Mouse (Mus musculus) hindbrain, embryonic 14.5 days (tissue): ENCODE results near the gene Esrrg. TPM values are rescaled to one million over a fixed set of nuclear protein-coding genes. Genes with fewer than 3 reads are reported as not detected.

ENCODE experiments used
- ATAC-seq: fragments of 200-750 bp; cut with Nextera tagmentation; 2 replicates; pipeline ENCODE4 v1.8.0; 2017; ENCODE audit warnings: moderate number of reproducible peaks, mild to moderate bottlenecking, moderate TSS enrichment, moderate library complexity; ENCODE audit not compliant: low FRiP score
- DNase-seq: peaks from one replicate; pipeline ENCODE4 v3.0.0-alpha.2; 2015; ENCODE audit warnings: low spot score
- H3K27ac ChIP-seq: fragments of 300-500 bp; sonication (generic); 2 replicates; pipeline ENCODE4 v1.5.1; 2014; ENCODE audit warnings: mild to moderate bottlenecking, moderate library complexity
- H3K27me3 ChIP-seq: fragments of 300-500 bp; sonication (generic); 2 replicates; pipeline ENCODE4 v1.6.1; 2014; ENCODE audit warnings: mild to moderate bottlenecking, low read length, mixed read lengths; ENCODE audit not compliant: control insufficient read depth, insufficient read depth
- H3K36me3 ChIP-seq: fragments of 300-500 bp; sonication (generic); replicated peaks from 2 replicates; pipeline ENCODE4 v1.6.1; 2014; ENCODE audit not compliant: control insufficient read depth, insufficient read depth
- H3K4me1 ChIP-seq: fragments of 300-500 bp; sonication (generic); replicated peaks from 2 replicates; pipeline ENCODE4 v1.6.1; 2014; ENCODE audit warnings: antibody characterized with exemption, low read length, mixed read lengths; ENCODE audit not compliant: control insufficient read depth, insufficient read depth
- H3K4me2 ChIP-seq: fragments of 300-500 bp; sonication (generic); replicated peaks from 2 replicates; pipeline ENCODE4 v1.6.1; 2014; ENCODE audit warnings: mild to moderate bottlenecking, moderate library complexity
- H3K4me3 ChIP-seq: fragments of 300-500 bp; sonication (generic); replicated peaks from 2 replicates; pipeline ENCODE4 v1.5.1; 2014; ENCODE audit warnings: mild to moderate bottlenecking, low read length
- H3K9ac ChIP-seq: fragments of 300-500 bp; sonication (generic); 2 replicates; pipeline ENCODE4 v1.6.1; 2014
- H3K9me3 ChIP-seq: fragments of 300-500 bp; sonication (generic); 2 replicates; pipeline ENCODE4 v1.6.1; 2016; ENCODE audit warnings: low read length; ENCODE audit not compliant: control insufficient read depth
- WGBS: fragments of 180-500 bp; shearing (Covaris S2); extraction: QIAGEN DNeasy Blood & Tissue Kit; methylation state at CpG from one replicate; pipeline ENCODE4 v1.1.7; 2014; 5-methylcytosine and 5-hydroxymethylcytosine counted together
- polyA plus RNA-seq: library from polyadenylated mRNA; unstranded; fragments of >200 nt; fragmentation: Nextera tagmentation; extraction: Ambion mirVana; gene quantifications from 2 replicates; pipeline ENCODE4 v1.2.1, GENCODE M21; 2014

Gene Esrrg
- polyA plus RNA-seq, 1 experiment from 2014 or later: 46.8 TPM

GRCm38 (mm10) chr1:187895459-187895858 lies 286.9 kb downstream of the Esrrg start:
- Histone ChIP-seq H3K9ac (no peak overlapping the region), H3K4me2 (no peak overlapping the region), H3K36me3 (no peaks in the 10 kb centered on the region), H3K4me1 (no peaks in the 10 kb centered on the region), H3K9me3 (no peaks in the 10 kb centered on the region), H3K27me3 (no peaks in the 10 kb centered on the region), H3K4me3 (no peak overlapping the region), H3K27ac (no peak overlapping the region)
- no peak for ATAC-seq
- 76% methylated on average over 1 of the region's 1 CpGs for WGBS
- no peak for DNase-seq

- Histone ChIP-seq H3K4me3 (no peak overlapping the region), H3K9me3 (no peaks in the 10 kb centered on the region), H3K36me3 (no peaks in the 10 kb centered on the region), H3K4me2 (no peak overlapping the region), H3K9ac (no peak overlapping the region), H3K27me3 (no peaks in the 10 kb centered on the region), H3K27ac (no peak overlapping the region), H3K4me1 (no peaks in the 10 kb centered on the region)
- ATAC-seq (no peak), DNase-seq (no peak)
- 77% methylated on average over 3 of the region's 3 CpGs for WGBS
These were observed 287.7 kb downstream of the Esrrg start for GRCm38 (mm10) chr1:187896291-187896690.

GRCm38 (mm10) chr1:187896910-187897309 lies 288.3 kb downstream of the Esrrg start:
- WGBS: 97% methylated on average over 7 of the region's 7 CpGs
- H3K27me3 ChIP-seq: no peaks in the 10 kb centered on the region
- H3K27ac ChIP-seq: no peak overlapping the region
- ATAC-seq (no peak), DNase-seq (no peak)
- H3K4me1 ChIP-seq: no peaks in the 10 kb centered on the region
- no peaks in the 10 kb centered on the region for H3K36me3 ChIP-seq
- no peak overlapping the region for H3K4me2 ChIP-seq
- H3K9me3 ChIP-seq: no peaks in the 10 kb centered on the region
- no peak overlapping the region for H3K9ac ChIP-seq
- H3K4me3 ChIP-seq: no peak overlapping the region

GRCm38 (mm10) chr1:187899541-187899940 lies 290.9 kb downstream of the Esrrg start:
- 81% methylated on average over 4 of the region's 4 CpGs for WGBS
- H3K27ac ChIP-seq: no peak overlapping the region
- H3K4me1 ChIP-seq: no peaks in the 10 kb centered on the region
- no peaks in the 10 kb centered on the region for H3K36me3 ChIP-seq
- DNase-seq: no peak
- no peak overlapping the region for H3K4me2 ChIP-seq
- no peaks in the 10 kb centered on the region for H3K27me3 ChIP-seq
- no peak for ATAC-seq
- H3K9ac ChIP-seq: no peak overlapping the region
- H3K4me3 ChIP-seq: no peak overlapping the region
- H3K9me3 ChIP-seq: no peaks in the 10 kb centered on the region

- H3K9me3 ChIP-seq: no peaks in the 10 kb centered on the region
- WGBS: 75% methylated on average over 6 of the region's 6 CpGs
- H3K4me3 ChIP-seq: no peak overlapping the region
- no peaks in the 10 kb centered on the region for H3K36me3 ChIP-seq
- no peaks in the 10 kb centered on the region for H3K4me1 ChIP-seq
- no peak overlapping the region for H3K9ac ChIP-seq
- no peak overlapping the region for H3K4me2 ChIP-seq
- H3K27me3 ChIP-seq: no peaks in the 10 kb centered on the region
- DNase-seq (no peak), ATAC-seq (no peak)
- H3K27ac ChIP-seq: no peak overlapping the region
These were observed 292.2 kb downstream of the Esrrg start for GRCm38 (mm10) chr1:187900756-187901155.

- no peaks in the 10 kb centered on the region for H3K36me3 ChIP-seq
- H3K9ac ChIP-seq: no peak overlapping the region
- WGBS: 57% methylated on average over 3 of the region's 3 CpGs
- no peak overlapping the region for H3K4me2 ChIP-seq
- no peaks in the 10 kb centered on the region for H3K9me3 ChIP-seq
- DNase-seq (no peak), ATAC-seq (no peak)
- no peaks in the 10 kb centered on the region for H3K4me1 ChIP-seq
- no peak overlapping the region for H3K4me3 ChIP-seq
- H3K27ac ChIP-seq: no peak overlapping the region
- no peaks in the 10 kb centered on the region for H3K27me3 ChIP-seq
These were observed 293.6 kb downstream of the Esrrg start for GRCm38 (mm10) chr1:187902176-187902575.

- Histone ChIP-seq H3K9ac (no peak overlapping the region), H3K9me3 (no peaks in the 10 kb centered on the region), H3K4me1 (no peaks in the 10 kb centered on the region), H3K27ac (no peak overlapping the region), H3K4me2 (no peak overlapping the region), H3K27me3 (no peaks in the 10 kb centered on the region), H3K4me3 (no peak overlapping the region), H3K36me3 (no peaks in the 10 kb centered on the region)
- DNase-seq (no peak), ATAC-seq (no peak)
- 63% methylated on average over 4 of the region's 4 CpGs for WGBS
These were observed 296.1 kb downstream of the Esrrg start for GRCm38 (mm10) chr1:187904731-187905130.

- Histone ChIP-seq H3K27ac (no peak overlapping the region), H3K4me3 (no peak overlapping the region), H3K4me1 (no peaks in the 10 kb centered on the region), H3K4me2 (no peak overlapping the region), H3K27me3 (no peaks in the 10 kb centered on the region), H3K9ac (no peak overlapping the region), H3K9me3 (no peaks in the 10 kb centered on the region), H3K36me3 (no peaks in the 10 kb centered on the region)
- ATAC-seq: no peak
- no peak for DNase-seq
- 62% methylated on average over 7 of the region's 7 CpGs for WGBS
These were observed 298.8 kb downstream of the Esrrg start for GRCm38 (mm10) chr1:187907407-187907806.

GRCm38 (mm10) chr1:187907871-187908270 lies 299.3 kb downstream of the Esrrg start:
- no peaks in the 10 kb centered on the region for H3K27me3 ChIP-seq
- no peaks in the 10 kb centered on the region for H3K4me1 ChIP-seq
- no peak for ATAC-seq
- H3K4me3 ChIP-seq: no peak overlapping the region
- H3K4me2 ChIP-seq: no peak overlapping the region
- H3K27ac ChIP-seq: no peak overlapping the region
- no peaks in the 10 kb centered on the region for H3K36me3 ChIP-seq
- H3K9ac ChIP-seq: no peak overlapping the region
- H3K9me3 ChIP-seq: no peaks in the 10 kb centered on the region
- DNase-seq: no peak
- 2% methylated on average over 3 of the region's 3 CpGs for WGBS

- Histone ChIP-seq H3K9me3 (no peaks in the 10 kb centered on the region), H3K9ac (no peak overlapping the region), H3K27me3 (no peaks in the 10 kb centered on the region), H3K4me2 (no peak overlapping the region), H3K4me3 (no peak overlapping the region), H3K4me1 (no peaks in the 10 kb centered on the region), H3K36me3 (no peaks in the 10 kb centered on the region), H3K27ac (no peak overlapping the region)
- 88% methylated on average over 7 of the region's 7 CpGs for WGBS
- DNase-seq (no peak), ATAC-seq (no peak)
These were observed 302.1 kb downstream of the Esrrg start for GRCm38 (mm10) chr1:187910718-187911117.
